In the genomic region with DNA sequence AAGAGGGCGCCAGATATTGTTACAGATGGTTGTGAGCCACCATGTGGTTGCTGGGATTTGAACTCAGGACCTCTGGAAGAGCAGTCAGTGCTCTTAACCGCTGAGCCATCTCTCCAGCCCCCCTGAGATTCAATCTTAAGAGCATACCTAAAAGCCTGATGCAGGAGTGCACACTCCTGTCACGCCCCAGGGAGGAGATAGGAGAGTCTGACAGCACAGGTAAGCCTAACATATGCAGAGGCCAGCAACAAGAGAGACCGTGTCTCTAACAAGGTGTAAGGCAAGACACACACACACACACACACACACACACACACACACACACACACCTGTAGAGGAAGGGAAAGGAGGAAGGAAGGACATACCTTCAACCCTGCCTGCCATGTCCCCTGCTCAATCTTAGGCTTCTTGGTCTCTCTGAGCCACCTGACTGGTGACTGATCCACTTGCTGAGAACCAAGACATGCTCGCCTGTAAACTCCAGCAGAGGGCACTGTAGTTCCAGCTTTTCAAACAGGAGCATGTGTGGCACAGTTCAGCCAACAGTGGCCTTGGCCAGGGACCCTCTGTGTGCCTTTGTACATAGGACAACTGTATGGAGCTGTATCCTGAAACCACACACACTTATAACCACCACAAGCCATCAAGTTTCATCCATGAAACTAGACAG, we compare ENCODE assay signal across 8 mouse cellular contexts. TPM values are rescaled to one million over a fixed set of nuclear protein-coding genes. Genes with fewer than 3 reads are reported as not detected.
DNase-seq lines count a peak whose midpoint lies in the region; ATAC-seq and TF ChIP-seq lines count a peak whose summit lies in the region.

No protein-coding gene starts in this region.

- H3K27ac ChIP-seq in ES-E14 (ENCODE audit: insufficient read depth, low read depth, low read length, poor library complexity, severe bottlenecking) = no peak overlapping the region
- no peak overlapping the region for H3K27ac ChIP-seq in forebrain, embryonic 11.5 days (ENCODE audit: low read depth, low read length)
- H3K27ac ChIP-seq in olfactory bulb, adult 2 months (ENCODE audit: insufficient read depth, low read depth, low read length) = no peak overlapping the region

- no peak overlapping the region for H3K4me3 ChIP-seq in ES-E14 (ENCODE audit: insufficient read depth in 1 of 2, low read depth in 1 of 2, low read length in 2 of 2, poor library complexity in 1 of 2, severe bottlenecking in 1 of 2)
- no peak overlapping the region for H3K4me3 ChIP-seq in forebrain, embryonic 11.5 days (ENCODE audit: low read depth, low read length)
- H3K4me3 ChIP-seq in olfactory bulb, adult 2 months (ENCODE audit: insufficient read depth, low read depth, low read length) = no peak overlapping the region

- peak; percentile 71 for ATAC-seq in forebrain, embryonic 11.5 days (replicated peaks; ENCODE audit: low FRiP score)

- DNase-seq in ES-E14 (ENCODE audit: low read depth, low spot score) = peak; percentile 89
- DNase-seq in c-Kit-positive CD71-negative TER-119-negative erythroid progenitor cells, embryonic 14.5 days (ENCODE audit: low read depth) = peak; percentile 85
- DNase-seq in forebrain, embryonic 11.5 days (ENCODE audit: low spot score) = peak; percentile 88
- DNase-seq in heart, postnatal 36 days = peak; percentile 77 to 80
- DNase-seq in layer of hippocampus, adult 18-20 months (ENCODE audit: low spot score in 2 of 2) = peak; percentile 63 to 89
- peak; percentile 77 to 80 for DNase-seq in lung, adult 18-20 months
- DNase-seq in thymus, postnatal 36 days = peak; percentile 77 to 79

- intact Hi-C loops in heart, postnatal 36 days (cut with DNase I) = loop anchor here (1.0 to 5.0 kb wide), 2 partner anchors 36 to 117 kb away; no protein-coding TSS in a partner anchor

- TF ChIP-seq POLR2A in olfactory bulb, adult 2 months (IDR thresholded peaks at IDR 0.05; ENCODE audit: insufficient read depth, low read depth, low read length) = no peak

- in situ Hi-C loops in ES-E14 (cut with MboI; ENCODE audit: low sequenced_read_pairs in 2 of 2, unreplicated experiment in 2 of 2) = loop anchor here in 1 of 2 experiments (5.0 kb wide), 1 partner anchor 37 kb away; no protein-coding TSS in a partner anchor

- H3K4me2 ChIP-seq in forebrain, embryonic 11.5 days (ENCODE audit: low read depth, low read length, severe bottlenecking) = no peak overlapping the region

- H3K27me3 ChIP-seq in forebrain, embryonic 11.5 days (ENCODE audit: control insufficient read depth, insufficient read depth, low read length) = no peaks in the 10 kb centered on the region; the same call in 1 of the 2 replicates

- H3K4me1 ChIP-seq in ES-E14 (ENCODE audit: control insufficient read depth in 2 of 2, insufficient read depth in 2 of 2, low read length in 2 of 2, poor library complexity in 1 of 2) = peaks cover 0 to 2% of the 10 kb centered on the region in 2 experiments; a peak in 2 of 4 replicates
- no peaks in the 10 kb centered on the region for H3K4me1 ChIP-seq in forebrain, embryonic 11.5 days (replicated peaks; ENCODE audit: control insufficient read depth, insufficient read depth, low read length)
- H3K4me1 ChIP-seq in olfactory bulb, adult 2 months (ENCODE audit: control insufficient read depth, insufficient read depth, low read length) = peaks cover 12% of the 10 kb centered on the region; the same call in 1 of the 2 replicates

- H3K9me3 ChIP-seq in ES-E14 (ENCODE audit: control insufficient read depth, insufficient read depth, low read depth, low read length) = no peaks in the 10 kb centered on the region
- no peaks in the 10 kb centered on the region for H3K9me3 ChIP-seq in forebrain, embryonic 11.5 days (ENCODE audit: control insufficient read depth, low read length)

- 40% methylated on average over 5 of the region's 5 CpGs for WGBS in forebrain, embryonic 11.5 days
- 41% methylated on average over 5 of the region's 5 CpGs for WGBS in olfactory bulb, adult 2 months

- H3K36me3 ChIP-seq in ES-E14 (ENCODE audit: control insufficient read depth, insufficient read depth, low read length, poor library complexity, severe bottlenecking) = no peaks in the 10 kb centered on the region
- no peaks in the 10 kb centered on the region for H3K36me3 ChIP-seq in forebrain, embryonic 11.5 days (ENCODE audit: control insufficient read depth, insufficient read depth, low read length)

- TF ChIP-seq CTCF in olfactory bulb, adult 2 months (IDR thresholded peaks at IDR 0.05; ENCODE audit: insufficient read depth, low read depth, low read length) = peak; percentile 42; the same call in 1 of the 2 replicates

- H3K9ac ChIP-seq in ES-E14 (ENCODE audit: insufficient read depth, low read depth, low read length, poor library complexity, severe bottlenecking) = no peak overlapping the region
- H3K9ac ChIP-seq in forebrain, embryonic 11.5 days (ENCODE audit: low read length) = no peak overlapping the region

TF ChIP-seq in ES-E14, 5 proteins besides CTCF, POLR2A, EP300 and RAD21:
- TF ChIP-seq ZC3H11A (IDR thresholded peaks at IDR 0.05; ENCODE audit: borderline replicate concordance, low read depth, low read length) (peak; percentile 83), CHD2 (IDR thresholded peaks at IDR 0.05; ENCODE audit: low read depth, low read length) (no peak), MAFK (IDR thresholded peaks at IDR 0.05; ENCODE audit: insufficient read depth, low read depth, low read length) (no peak), HCFC1 (IDR thresholded peaks at IDR 0.05; ENCODE audit: borderline replicate concordance, insufficient read depth, low read length) (no peak)
TF ChIP-seq in ES-E14: peak in this region for 1.

RNA-seq across cellular contexts. Expression of a gene that starts 9.1 kb away (rescaled TPM):
- not detected in 2 replicates for total RNA-seq in ES-E14 (2012; rRNA removed)
- not detected in 2 replicates for polyA plus RNA-seq in forebrain, embryonic 11.5 days (2014; fragmentation: Nextera tagmentation; extraction: Ambion mirVana)
- total RNA-seq in heart, postnatal 36 days (2021) = 1 to 10 TPM; 1.6 TPM
- total RNA-seq in layer of hippocampus, adult 18-20 months (2021) = not detected
- not detected in 2 replicates for polyA plus RNA-seq in olfactory bulb, adult 2 months (2012; ENCODE audit: insufficient read depth, insufficient read length, low replicate concordance, missing spikeins)

RNA-seq across cellular contexts. Expression of a gene that starts 9.2 kb away (rescaled TPM):
- 53.1 and 59.1 TPM in 2 replicates for total RNA-seq in ES-E14 (2012; rRNA removed)
- 62.2 and 67.0 TPM in 2 replicates for polyA plus RNA-seq in forebrain, embryonic 11.5 days (2014; fragmentation: Nextera tagmentation; extraction: Ambion mirVana)
- 10 to 100 TPM; 27.6 to 32.1 TPM for total RNA-seq in heart, postnatal 36 days (2021)
- 10 to 100 TPM; 39.6 to 43.9 TPM for total RNA-seq in layer of hippocampus, adult 18-20 months (2021)
- 109 TPM in 1 of 2 replicates, not detected in the other for polyA plus RNA-seq in olfactory bulb, adult 2 months (2012; ENCODE audit: insufficient read depth, insufficient read length, low replicate concordance, missing spikeins)

RNA-seq across cellular contexts. Expression of a gene that starts 29.9 kb away (rescaled TPM):
- total RNA-seq in ES-E14 (2012; rRNA removed) = 9.0 and 15.3 TPM in 2 replicates
- 11.2 and 12.3 TPM in 2 replicates for polyA plus RNA-seq in forebrain, embryonic 11.5 days (2014; fragmentation: Nextera tagmentation; extraction: Ambion mirVana)
- 100 to 1,000 TPM; 207 TPM for total RNA-seq in heart, postnatal 36 days (2021)
- 10 to 100 TPM; 46.5 to 48.2 TPM for total RNA-seq in layer of hippocampus, adult 18-20 months (2021)
- 87.5 TPM in 1 of 2 replicates, not detected in the other for polyA plus RNA-seq in olfactory bulb, adult 2 months (2012; ENCODE audit: insufficient read depth, insufficient read length, low replicate concordance, missing spikeins)

RNA-seq across cellular contexts. Expression of a gene that starts 45.9 kb away (rescaled TPM):
- total RNA-seq in ES-E14 (2012; rRNA removed) = 95.0 and 111 TPM in 2 replicates
- polyA plus RNA-seq in forebrain, embryonic 11.5 days (2014; fragmentation: Nextera tagmentation; extraction: Ambion mirVana) = 138 and 152 TPM in 2 replicates
- 10 to 100 TPM; 75.0 to 79.4 TPM for total RNA-seq in heart, postnatal 36 days (2021)
- total RNA-seq in layer of hippocampus, adult 18-20 months (2021) = 10 to 100 TPM; 54.3 to 56.3 TPM
- not detected in 2 replicates for polyA plus RNA-seq in olfactory bulb, adult 2 months (2012; ENCODE audit: insufficient read depth, insufficient read length, low replicate concordance, missing spikeins)

RNA-seq across cellular contexts. Expression of a gene that starts 50.7 kb away (rescaled TPM):
- 27.3 and 32.0 TPM in 2 replicates for total RNA-seq in ES-E14 (2012; rRNA removed)
- 45.3 and 46.9 TPM in 2 replicates for polyA plus RNA-seq in forebrain, embryonic 11.5 days (2014; fragmentation: Nextera tagmentation; extraction: Ambion mirVana)
- total RNA-seq in heart, postnatal 36 days (2021) = 1 to 10 TPM; 3.3 to 4.0 TPM
- total RNA-seq in layer of hippocampus, adult 18-20 months (2021) = 100 to 1,000 TPM; 217 to 222 TPM
- polyA plus RNA-seq in olfactory bulb, adult 2 months (2012; ENCODE audit: insufficient read depth, insufficient read length, low replicate concordance, missing spikeins) = not detected in 2 replicates

Comparison
In these comparisons a context has a peak if more than half of its experiments do, and no peak if none do; other contexts are left out.
1. RNA of a gene that starts 29.9 kb away (total RNA-seq): 207 TPM in heart, postnatal 36 days; 46.5 to 48.2 TPM in layer of hippocampus, adult 18-20 months and 9.0 to 15.3 TPM in ES-E14; every median in the first group is over 4 times any median in the second.
2. Peak in every context shown above with its lines, with median percentiles within 50 percentile points of each other: DNase-seq.